Mouse (Mus musculus): ENCODE measurements around the gene Gm21953. TPM values are rescaled to one million over a fixed set of nuclear protein-coding genes. Genes with fewer than 3 reads are reported as not detected.

Gene Gm21953
- polyA plus RNA-seq (2017; shearing (Covaris generic)): not detected

DNA sequence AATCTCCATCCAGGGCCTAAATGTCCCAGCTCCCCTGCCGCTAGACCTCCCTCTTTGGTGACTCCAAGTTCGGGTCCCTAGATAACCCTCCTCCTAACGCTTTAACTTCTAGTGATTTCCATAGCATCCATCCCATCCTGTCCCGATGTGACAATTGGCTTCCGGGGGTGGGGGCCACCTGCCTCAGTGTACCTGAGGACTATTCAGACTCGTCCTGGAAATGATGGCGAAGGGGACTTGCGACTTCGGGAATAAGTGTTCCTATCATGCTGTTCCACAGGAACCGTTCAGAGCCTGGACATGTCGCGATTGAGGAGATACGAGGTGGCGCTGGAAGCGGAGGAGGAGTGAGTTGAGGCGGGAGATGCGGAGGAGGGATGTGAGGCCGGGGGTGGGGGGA lies at the start of gene Gm21953:
TSS of gene Gm21953 (plus strand) at position 301 of the 400 bp plus-strand sequence.

DNA sequence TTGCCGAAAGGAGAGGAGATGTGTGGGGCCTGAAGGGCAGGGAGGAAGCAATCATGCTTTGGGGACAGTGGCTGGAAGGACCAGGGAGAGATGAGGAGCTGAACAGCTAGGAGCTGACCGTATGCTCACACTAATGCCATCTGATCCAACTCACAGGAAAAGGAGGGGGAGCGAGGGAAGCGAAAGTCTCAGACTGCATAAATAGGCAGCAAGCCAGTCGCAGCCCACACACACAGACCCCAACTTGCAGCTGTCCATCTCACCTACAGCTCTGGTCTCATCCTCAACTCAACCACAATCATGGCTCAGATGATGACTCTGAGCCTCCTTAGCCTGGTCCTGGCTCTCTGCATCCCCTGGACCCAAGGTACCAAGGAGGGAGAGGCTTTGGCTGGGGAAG lies 38.6 kb upstream of the Gm21953 start, which contains the start of gene Ccl21b:
TSS of gene Ccl21b (plus strand) at position 301 of the 400 bp plus-strand sequence.

DNA sequence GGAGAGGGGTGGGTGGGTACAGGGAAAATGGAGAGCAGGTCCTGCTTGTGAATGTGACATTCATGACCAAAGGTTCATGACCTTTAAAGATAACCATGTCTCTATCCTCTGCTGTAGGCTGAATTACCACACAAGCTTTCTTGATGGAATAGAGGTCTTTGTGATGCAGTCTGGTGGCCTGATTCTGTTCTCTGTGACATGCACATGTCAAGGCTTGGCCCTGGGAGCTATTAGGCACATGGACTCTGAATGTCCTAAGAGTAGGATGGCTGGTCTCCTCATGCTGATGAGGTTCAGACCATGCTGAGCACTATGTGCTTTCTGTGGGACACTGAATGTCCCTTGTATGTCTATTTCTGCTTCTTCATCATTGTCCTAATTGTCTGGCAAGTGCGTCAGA lies 24.0 kb downstream of the Gm21953 start, which contains the start of gene Fam205a3:
TSS of gene Fam205a3 (plus strand) at position 301 of the 400 bp plus-strand sequence.

Other genes starting within 250 kb of the Gm21953 start
- gene Gm3893, start 203.1 kb upstream of the Gm21953 start, polyA plus RNA-seq (2017; shearing (Covaris generic)): not detected
- gene Gm13304, start 179.4 kb upstream of the Gm21953 start, polyA plus RNA-seq (2017; shearing (Covaris generic)): not detected
- not detected for gene Gm13306, start 140.8 kb upstream of the Gm21953 start, polyA plus RNA-seq (2017; shearing (Covaris generic))
- gene Gm13305, start 125.7 kb upstream of the Gm21953 start, polyA plus RNA-seq (2017; shearing (Covaris generic)): not detected
- gene Gm10600, start 53.6 kb upstream of the Gm21953 start, polyA plus RNA-seq (2017; shearing (Covaris generic)): not detected
- not detected for gene Ccl21b, start 38.5 kb upstream of the Gm21953 start, polyA plus RNA-seq (2017; shearing (Covaris generic))
- gene Fam205a3, start 24.1 kb downstream of the Gm21953 start, polyA plus RNA-seq (2017; shearing (Covaris generic)): not detected
- gene Gm21586, start 145.1 kb downstream of the Gm21953 start, polyA plus RNA-seq (2017; shearing (Covaris generic)): not detected
- gene Gm2163, start 172.5 kb downstream of the Gm21953 start, polyA plus RNA-seq (2017; shearing (Covaris generic)): not detected
- gene Fam205a2, start 233.9 kb downstream of the Gm21953 start, polyA plus RNA-seq (2017; shearing (Covaris generic)): not detected

Measured in inflammation-experienced regulatory T-cells, adult 16 weeks (primary cell).